In genomic region chr1:177011688-177012087, GRCm38 (mm10) we compare ENCODE assay signal across 14 mouse cellular contexts.
A peak's percentile ranks its signal among the peaks of the same experiment; 100 is the strongest.
DNase-seq lines count a peak whose midpoint lies in the region; ATAC-seq lines count a peak whose summit lies in the region.
"Had no signal": no experiment of that assay in that cellular context is flagged by ENCODE, and none has a peak within 500 bp of the region (broad histone marks: within the 10 kb centered on the region; RNA-seq: fewer than 3 reads in every experiment).

No protein-coding gene starts in this region.

- 82% methylated on average over 13 of the region's 13 CpGs for WGBS in limb, embryonic 12.5 days
- 89% methylated on average over 13 of the region's 13 CpGs for WGBS in limb, embryonic 10.5 days
- 71% methylated on average over 13 of the region's 13 CpGs for WGBS in embryonic facial prominence, embryonic 15.5 days
- 79% methylated on average over 13 of the region's 13 CpGs for WGBS in hindbrain, embryonic 11.5 days
- 82% methylated on average over 13 of the region's 13 CpGs for WGBS in midbrain, embryonic 14.5 days

- no peak overlapping the region for H3K9ac ChIP-seq in limb, embryonic 12.5 days (replicated peaks)
- no peak overlapping the region for H3K9ac ChIP-seq in embryonic facial prominence, embryonic 15.5 days
- H3K9ac ChIP-seq in hindbrain, embryonic 11.5 days (ENCODE audit: low read depth, low read length): no peak overlapping the region
- H3K9ac ChIP-seq in midbrain, embryonic 14.5 days (replicated peaks; ENCODE audit: low read length): no peak overlapping the region
- H3K9ac ChIP-seq: liver, embryonic 15.5 days had no signal

- no peak for DNase-seq in limb, embryonic 10.5 days (ENCODE audit: low spot score)
- DNase-seq in hindbrain, embryonic 11.5 days (ENCODE audit: low spot score): no peak
- no peak for DNase-seq in midbrain, embryonic 14.5 days
- DNase-seq in frontal cortex, postnatal 10 days (ENCODE audit: low spot score in 2 of 2): no peak
- DNase-seq in embryo, embryonic 9.5 days (ENCODE audit: extremely low spot score): no peak
- DNase-seq: cerebellum, adult 11-12 months; layer of hippocampus, adult 9-11 months; lung, postnatal 14 days had no signal

- no peak for ATAC-seq in limb, embryonic 12.5 days (ENCODE audit: insufficient number of reproducible peaks, insufficient read depth, low FRiP score, low TSS enrichment, low read depth)
- no peak; the same call in 1 of the 2 replicates for ATAC-seq in embryonic facial prominence, embryonic 15.5 days (ENCODE audit: insufficient number of reproducible peaks, low FRiP score, low TSS enrichment, low read depth)
- ATAC-seq in hindbrain, embryonic 11.5 days (ENCODE audit: low FRiP score): no peak
- no peak for ATAC-seq in midbrain, embryonic 14.5 days (ENCODE audit: low FRiP score, low TSS enrichment)
- ATAC-seq: inflammation-experienced regulatory T-cells, adult 6 months had no signal

- H3K9me3 ChIP-seq in limb, embryonic 12.5 days: no peaks in the 10 kb centered on the region
- H3K9me3 ChIP-seq in limb, embryonic 10.5 days (replicated peaks): no peaks in the 10 kb centered on the region
- H3K9me3 ChIP-seq in embryonic facial prominence, embryonic 15.5 days (replicated peaks): no peaks in the 10 kb centered on the region
- no peaks in the 10 kb centered on the region for H3K9me3 ChIP-seq in hindbrain, embryonic 11.5 days (ENCODE audit: control insufficient read depth, low read length)
- no peaks in the 10 kb centered on the region for H3K9me3 ChIP-seq in midbrain, embryonic 14.5 days (ENCODE audit: control insufficient read depth, low read length)
- H3K9me3 ChIP-seq: liver, embryonic 15.5 days had no signal

- 0 out of 2 replicates have a peak overlapping the region, but pooled peaks have one; percentile 29 for H3K27ac ChIP-seq in limb, embryonic 12.5 days
- H3K27ac ChIP-seq in limb, embryonic 10.5 days: no peak overlapping the region
- H3K27ac ChIP-seq in embryonic facial prominence, embryonic 15.5 days (replicated peaks): peak overlapping the region; percentile 39; the same call in 1 of the 2 replicates
- peak overlapping the region; percentile 43; the same call in 1 of the 2 replicates for H3K27ac ChIP-seq in hindbrain, embryonic 11.5 days (ENCODE audit: low read depth, low read length)
- H3K27ac ChIP-seq in midbrain, embryonic 14.5 days (replicated peaks; ENCODE audit: low read depth, low read length): peak overlapping the region; percentile 71
- H3K27ac ChIP-seq: kidney, postnatal 0 days; liver, embryonic 15.5 days had no signal

- no peak overlapping the region for H3K4me2 ChIP-seq in limb, embryonic 12.5 days
- no peak overlapping the region for H3K4me2 ChIP-seq in embryonic facial prominence, embryonic 15.5 days (replicated peaks)
- H3K4me2 ChIP-seq in hindbrain, embryonic 11.5 days (replicated peaks; ENCODE audit: low read depth, low read length): no peak overlapping the region
- H3K4me2 ChIP-seq in midbrain, embryonic 14.5 days (ENCODE audit: low read length): no peak overlapping the region
- H3K4me2 ChIP-seq: liver, embryonic 15.5 days had no signal

- H3K27me3 ChIP-seq in limb, embryonic 12.5 days: no peaks in the 10 kb centered on the region
- no peaks in the 10 kb centered on the region for H3K27me3 ChIP-seq in limb, embryonic 10.5 days (ENCODE audit: low read depth, poor library complexity, severe bottlenecking)
- H3K27me3 ChIP-seq in embryonic facial prominence, embryonic 15.5 days: no peaks in the 10 kb centered on the region
- no peaks in the 10 kb centered on the region for H3K27me3 ChIP-seq in hindbrain, embryonic 11.5 days (ENCODE audit: control insufficient read depth, insufficient read depth, low read length)
- H3K27me3 ChIP-seq in midbrain, embryonic 14.5 days (ENCODE audit: control insufficient read depth, insufficient read depth, low read length): no peaks in the 10 kb centered on the region
- H3K27me3 ChIP-seq: CH12.LX; liver, embryonic 15.5 days had no signal

- H3K36me3 ChIP-seq in limb, embryonic 12.5 days: no peaks in the 10 kb centered on the region
- H3K36me3 ChIP-seq in limb, embryonic 10.5 days: no peaks in the 10 kb centered on the region
- no peaks in the 10 kb centered on the region for H3K36me3 ChIP-seq in embryonic facial prominence, embryonic 15.5 days
- no peaks in the 10 kb centered on the region for H3K36me3 ChIP-seq in hindbrain, embryonic 11.5 days (ENCODE audit: control insufficient read depth, insufficient read depth, low read length)
- no peaks in the 10 kb centered on the region for H3K36me3 ChIP-seq in midbrain, embryonic 14.5 days (ENCODE audit: control insufficient read depth, insufficient read depth, low read length)
- H3K36me3 ChIP-seq: liver, embryonic 15.5 days had no signal

- no peak overlapping the region for H3K4me3 ChIP-seq in limb, embryonic 12.5 days (replicated peaks)
- H3K4me3 ChIP-seq in limb, embryonic 10.5 days: no peak overlapping the region
- H3K4me3 ChIP-seq in embryonic facial prominence, embryonic 15.5 days (replicated peaks): no peak overlapping the region
- H3K4me3 ChIP-seq in hindbrain, embryonic 11.5 days (ENCODE audit: low read depth, low read length): no peak overlapping the region
- H3K4me3 ChIP-seq in midbrain, embryonic 14.5 days (replicated peaks; ENCODE audit: low read depth, low read length): no peak overlapping the region
- H3K4me3 ChIP-seq: liver, embryonic 15.5 days had no signal

- peaks cover 34% of the 10 kb centered on the region for H3K4me1 ChIP-seq in limb, embryonic 12.5 days (replicated peaks)
- H3K4me1 ChIP-seq in limb, embryonic 10.5 days: peaks cover 35% of the 10 kb centered on the region
- peaks cover 32% of the 10 kb centered on the region for H3K4me1 ChIP-seq in embryonic facial prominence, embryonic 15.5 days
- peaks cover 11% of the 10 kb centered on the region for H3K4me1 ChIP-seq in hindbrain, embryonic 11.5 days (replicated peaks; ENCODE audit: control insufficient read depth, insufficient read depth, low read length)
- peaks cover 39% of the 10 kb centered on the region for H3K4me1 ChIP-seq in midbrain, embryonic 14.5 days (ENCODE audit: control insufficient read depth, insufficient read depth, low read length)
- H3K4me1 ChIP-seq: liver, embryonic 15.5 days had no signal
